Mouse (Mus musculus) MEL (cell line): ENCODE results near the gene Nkd2. TPM values are rescaled to one million over a fixed set of nuclear protein-coding genes. Genes with fewer than 3 reads are reported as not detected.

ENCODE experiments used
- DNase-seq: peaks from one replicate; pipeline ENCODE4 v3.0.0; 2011; ENCODE audit warnings: low read depth, low spot score
- H3K27ac ChIP-seq: 2 replicates; pipeline ENCODE4 v1.5.1; 2012; ENCODE audit warnings: low read depth, mild to moderate bottlenecking, control low read depth, low read length, moderate library complexity; ENCODE audit not compliant: control insufficient read depth
- H3K27me3 ChIP-seq, 2 experiments: fragments of 150-350 bp in 1 of 2; sonication (generic) in 1 of 2; 2 replicates each; pipeline ENCODE4 v1.6.1; 2012; ENCODE audit warnings: low read length in 2 of 2, mild to moderate bottlenecking in 2 of 2, improper control_type of control experiment in 1 of 2, moderate library complexity in 1 of 2; ENCODE audit not compliant: insufficient read depth in 2 of 2, control insufficient read depth in 1 of 2
- H3K36me3 ChIP-seq, 2 experiments: 2 replicates each; pipeline ENCODE4 v1.6.1; 2012 to 2014; ENCODE audit warnings: low read length in 2 of 2, improper control_type of control experiment in 1 of 2, inconsistent platforms in 1 of 2, mild to moderate bottlenecking in 1 of 2; ENCODE audit not compliant: insufficient read depth in 2 of 2, control insufficient read depth in 1 of 2
- H3K4me1 ChIP-seq, 2 experiments: fragments of 150-350 bp in 1 of 2; sonication (generic) in 1 of 2; 2 replicates each; pipeline ENCODE4 v1.6.1; 2012; ENCODE audit warnings: low read length in 2 of 2, improper control_type of control experiment in 1 of 2, mild to moderate bottlenecking in 1 of 2; ENCODE audit not compliant: insufficient read depth in 2 of 2, control insufficient read depth in 1 of 2
- H3K4me3 ChIP-seq, 2 experiments: fragments of 150-350 bp in 1 of 2; sonication (generic) in 1 of 2; 2 replicates each; pipeline ENCODE4 v1.5.1; 2012; ENCODE audit warnings: low read depth in 2 of 2, low read length in 2 of 2, mild to moderate bottlenecking in 2 of 2, moderate library complexity in 2 of 2, control low read depth in 1 of 2, improper control_type of control experiment in 1 of 2; ENCODE audit not compliant: control insufficient read depth in 1 of 2, insufficient read depth in 1 of 2
- H3K79me2 ChIP-seq: 2 replicates; pipeline ENCODE4 v1.6.1; 2012; ENCODE audit warnings: mild to moderate bottlenecking, low read length, moderate library complexity; ENCODE audit not compliant: control insufficient read depth, poor library complexity, insufficient read depth
- H3K9ac ChIP-seq: 2 replicates; pipeline ENCODE4 v1.6.1; 2012; ENCODE audit warnings: low read depth, mild to moderate bottlenecking, control low read depth, low read length, moderate library complexity; ENCODE audit not compliant: control insufficient read depth, poor library complexity, severe bottlenecking
- H3K9me3 ChIP-seq: fragments of 150-350 bp; sonication (generic); replicated peaks from 2 replicates; pipeline ENCODE4 v1.6.1; 2012; ENCODE audit warnings: mild to moderate bottlenecking, low read length, improper control_type of control experiment, moderate library complexity; ENCODE audit not compliant: insufficient read depth
- CHD1 ChIP-seq: IDR thresholded peaks from 2 replicates; pipeline ENCODE4 v1.6.1; 2012; ENCODE audit warnings: low read depth, mild to moderate bottlenecking, inconsistent platforms, low read length, improper control_type of control experiment
- ELF1 ChIP-seq: IDR thresholded peaks from 2 replicates; pipeline ENCODE4 v1.6.1; 2014; ENCODE audit warnings: low read depth, mild to moderate bottlenecking, inconsistent platforms, low read length, improper control_type of control experiment, moderate library complexity
- EP300 ChIP-seq, 2 experiments: IDR thresholded peaks; 2 replicates each; pipeline ENCODE4 v1.6.1; 2011; ENCODE audit warnings: improper control_type of control experiment in 2 of 2, low read length in 2 of 2, low read depth in 1 of 2, mild to moderate bottlenecking in 1 of 2
- GABPA ChIP-seq: IDR thresholded peaks from 2 replicates; pipeline ENCODE4 v1.6.1; 2012; ENCODE audit warnings: low read depth, mild to moderate bottlenecking, inconsistent platforms, low read length, improper control_type of control experiment, moderate library complexity
- GATA1 ChIP-seq: IDR thresholded peaks from 2 replicates; pipeline ENCODE4 v1.6.1; 2011; ENCODE audit warnings: low read depth, low read length, improper control_type of control experiment
- HCFC1 ChIP-seq: IDR thresholded peaks from 2 replicates; pipeline ENCODE4 v1.6.1; 2012; ENCODE audit warnings: low read depth, mild to moderate bottlenecking, inconsistent platforms, low read length, improper control_type of control experiment, moderate library complexity
- KAT2A ChIP-seq: conservative IDR thresholded peaks from 2 replicates; pipeline ENCODE4 v1.6.1; 2012; ENCODE audit warnings: low read depth, low read length, improper control_type of control experiment, inconsistent platforms
- MAFK ChIP-seq: IDR thresholded peaks from 2 replicates; pipeline ENCODE4 v1.6.1; 2011; ENCODE audit warnings: low read depth, mild to moderate bottlenecking, low read length, improper control_type of control experiment, borderline replicate concordance
- MAX ChIP-seq: IDR thresholded peaks from 2 replicates; pipeline ENCODE4 v1.6.1; 2011; ENCODE audit warnings: low read length, improper control_type of control experiment
- MAZ ChIP-seq: IDR thresholded peaks from 2 replicates; pipeline ENCODE4 v1.6.1; 2012; ENCODE audit warnings: low read depth, mild to moderate bottlenecking, inconsistent platforms, low read length, improper control_type of control experiment
- MXI1 ChIP-seq: IDR thresholded peaks from 2 replicates; pipeline ENCODE4 v1.6.1; 2011; ENCODE audit warnings: mild to moderate bottlenecking, low read depth, low read length, improper control_type of control experiment
- MYB ChIP-seq: IDR thresholded peaks from 2 replicates; pipeline ENCODE4 v1.6.1; 2011; ENCODE audit warnings: mild to moderate bottlenecking, low read depth, low read length, improper control_type of control experiment
- NRF1 ChIP-seq: IDR thresholded peaks from 2 replicates; pipeline ENCODE4 v1.6.1; 2014; ENCODE audit warnings: low read depth, mild to moderate bottlenecking, inconsistent platforms, low read length, improper control_type of control experiment, moderate library complexity; ENCODE audit not compliant: poor library complexity, insufficient read depth, severe bottlenecking
- POLR2A ChIP-seq, 2 experiments: IDR thresholded peaks; 2 replicates each; pipeline ENCODE4 v1.6.1; 2011 to 2012; ENCODE audit warnings: low read length in 2 of 2, mild to moderate bottlenecking in 2 of 2, control low read depth in 1 of 2, improper control_type of control experiment in 1 of 2, low read depth in 1 of 2, moderate library complexity in 1 of 2; ENCODE audit not compliant: control insufficient read depth in 1 of 2, insufficient read depth in 1 of 2, poor library complexity in 1 of 2
- RAD21 ChIP-seq: IDR thresholded peaks from 2 replicates; pipeline ENCODE4 v1.6.1; 2011; ENCODE audit warnings: mild to moderate bottlenecking, low read depth, low read length, improper control_type of control experiment
- RCOR1 ChIP-seq: IDR thresholded peaks from 2 replicates; pipeline ENCODE4 v1.6.1; 2012; ENCODE audit warnings: low read depth, mild to moderate bottlenecking, inconsistent platforms, low read length, improper control_type of control experiment
- SIN3A ChIP-seq: IDR thresholded peaks from 2 replicates; pipeline ENCODE4 v1.6.1; 2012; ENCODE audit warnings: low read length, improper control_type of control experiment, inconsistent platforms
- SMC3 ChIP-seq: IDR thresholded peaks from 2 replicates; pipeline ENCODE4 v1.6.1; 2011; ENCODE audit warnings: low read depth, low read length, improper control_type of control experiment
- TCF12 ChIP-seq: IDR thresholded peaks from 2 replicates; pipeline ENCODE4 v1.6.1; 2014; ENCODE audit warnings: low read depth, mild to moderate bottlenecking, inconsistent platforms, low read length, improper control_type of control experiment, moderate library complexity
- ZC3H11A ChIP-seq: IDR thresholded peaks from 2 replicates; pipeline ENCODE4 v1.6.1; 2012; ENCODE audit warnings: low read depth, mild to moderate bottlenecking, inconsistent platforms, low read length, improper control_type of control experiment
- ZKSCAN1 ChIP-seq: IDR thresholded peaks from 2 replicates; pipeline ENCODE4 v1.6.1; 2012; ENCODE audit warnings: low read depth, mild to moderate bottlenecking, inconsistent platforms, low read length, improper control_type of control experiment, moderate library complexity
- ZMIZ1 ChIP-seq: IDR thresholded peaks from 2 replicates; pipeline ENCODE4 v1.6.1; 2012; ENCODE audit warnings: low read depth, mild to moderate bottlenecking, inconsistent platforms, low read length, improper control_type of control experiment, moderate library complexity
- polyA plus RNA-seq, 2 experiments: library from polyadenylated mRNA; stranded (reverse) in 1 of 2; unstranded in 1 of 2; fragments of >175 nt in 1 of 2; fragments of >200 nt in 1 of 2; gene quantifications; 2 replicates each; pipeline versions ENCODE4 v1.2.1 to v1.2.4; 2012; ENCODE audit warnings: low replicate concordance in 2 of 2, low read depth in 1 of 2; ENCODE audit not compliant: insufficient read length in 2 of 2, insufficient read depth in 1 of 2, missing spikeins in 1 of 2
- total RNA-seq: library from RNA; depleted of rRNA; stranded (reverse); fragments of 300-350 nt; gene quantifications from 2 replicates; pipeline ENCODE4 v1.2.3, GENCODE M21; 2012

The Nkd2 gene
- total and polyA plus RNA-seq, 3 experiments = not detected

- no peak overlapping the region for H3K4me3 ChIP-seq
- H3K4me1 ChIP-seq = no peaks in the 10 kb centered on the region; a peak in 1 of 4 replicates
- no peak for TF ChIP-seq ZKSCAN1
- TF ChIP-seq MAZ = no peak
- no peak for TF ChIP-seq POLR2A (IDR thresholded peaks at IDR 0.05; ENCODE audit: control insufficient read depth in 1 of 2, insufficient read depth in 1 of 2, low read depth in 1 of 2, low read length in 2 of 2, poor library complexity in 1 of 2)
- TF ChIP-seq SMC3 = no peak
- TF ChIP-seq GATA1 = no peak
- TF ChIP-seq TCF12 = no peak
- TF ChIP-seq RCOR1 = no peak
- TF ChIP-seq NRF1 = no peak
- no peak for TF ChIP-seq GABPA
- no peak for TF ChIP-seq CHD1
- no peak for TF ChIP-seq KAT2A
- TF ChIP-seq EP300 (IDR thresholded peaks at IDR 0.05; ENCODE audit: low read depth in 1 of 2, low read length in 2 of 2) = no peak
- no peak for TF ChIP-seq SIN3A
- TF ChIP-seq MAFK = no peak
- TF ChIP-seq HCFC1 = no peak
- TF ChIP-seq MAX = no peak
- no peak for TF ChIP-seq ZC3H11A
- no peak for TF ChIP-seq MYB
- no peak overlapping the region for H3K27ac ChIP-seq
- no peaks in the 10 kb centered on the region for H3K9me3 ChIP-seq
- no peaks in the 10 kb centered on the region for H3K36me3 ChIP-seq
- H3K27me3 ChIP-seq = no peaks in the 10 kb centered on the region
- no peaks in the 10 kb centered on the region for H3K79me2 ChIP-seq
- no peak for DNase-seq
- no peak overlapping the region for H3K9ac ChIP-seq
Observed at GRCm38 (mm10) chr13:73782486-73782885, 64.9 kb downstream of the Nkd2 start.

DNA sequence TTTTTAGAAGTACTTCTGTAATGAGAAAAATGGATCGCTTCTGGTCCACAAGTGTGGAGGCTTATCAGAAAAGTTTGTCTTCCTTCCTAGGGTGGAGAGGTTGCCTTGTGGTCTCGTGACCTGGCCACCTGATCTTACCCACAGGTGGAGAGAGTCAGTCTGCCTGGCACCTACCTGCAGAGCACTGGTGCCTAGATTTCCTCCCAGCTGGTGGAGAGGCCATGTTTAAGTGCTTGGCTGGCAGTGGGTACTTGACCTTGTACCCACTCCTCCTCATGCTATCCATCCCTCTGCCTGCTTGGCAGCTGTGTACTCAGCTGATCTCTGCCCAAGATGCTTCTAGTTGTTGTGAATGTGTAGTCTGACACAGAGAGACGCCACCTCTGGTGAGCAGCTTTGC is 69.9 kb downstream of the Nkd2 start:
- Histone ChIP-seq H3K4me1 (peaks cover 0 to 2% of the 10 kb centered on the region in 2 experiments; a peak in 1 of 4 replicates), H3K4me3 (no peak overlapping the region), H3K9ac (no peak overlapping the region), H3K79me2 (no peaks in the 10 kb centered on the region), H3K27me3 (no peaks in the 10 kb centered on the region), H3K27ac (no peak overlapping the region), H3K36me3 (0 out of 4 replicates have a peak, but pooled peaks cover 0 to 2% of the 10 kb centered on the region in 2 experiments), H3K9me3 (no peaks in the 10 kb centered on the region)
- DNase-seq = no peak
- TF ChIP-seq ZMIZ1 = no peak
- no peak for TF ChIP-seq RAD21
- TF ChIP-seq ELF1 = no peak
- no peak for TF ChIP-seq NRF1
- no peak for TF ChIP-seq MYB
- TF ChIP-seq MXI1 = no peak
- TF ChIP-seq, all 39 proteins: peak for 0
